Mouse (Mus musculus) heart, adult 11 months (tissue): Measurements from ENCODE around the gene Rpp40.

Experiments
- DNase-seq: peaks from one replicate; pipeline ENCODE4 v3.0.0; 2022

Gene Rpp40

GRCm38 (mm10) chr13:35905879-35906481, at the start of gene Rpp40:
Rpp40 (minus strand) TSS chr13:35906359.
- peak; percentile 99 for DNase-seq

- DNase-seq: peak; percentile 87
Observed at GRCm38 (mm10) chr13:35949814-35950455, 43.8 kb upstream of the Rpp40 start.

GRCm38 (mm10) chr13:35947354-35948000, 41.3 kb upstream of the Rpp40 start:
- DNase-seq: peak; percentile 89

GRCm38 (mm10) chr13:35946659-35947353, 40.6 kb upstream of the Rpp40 start:
- DNase-seq: peak; percentile 87

GRCm38 (mm10) chr13:35940934-35941333, 34.8 kb upstream of the Rpp40 start:
- peak; percentile 55 for DNase-seq

DNA sequence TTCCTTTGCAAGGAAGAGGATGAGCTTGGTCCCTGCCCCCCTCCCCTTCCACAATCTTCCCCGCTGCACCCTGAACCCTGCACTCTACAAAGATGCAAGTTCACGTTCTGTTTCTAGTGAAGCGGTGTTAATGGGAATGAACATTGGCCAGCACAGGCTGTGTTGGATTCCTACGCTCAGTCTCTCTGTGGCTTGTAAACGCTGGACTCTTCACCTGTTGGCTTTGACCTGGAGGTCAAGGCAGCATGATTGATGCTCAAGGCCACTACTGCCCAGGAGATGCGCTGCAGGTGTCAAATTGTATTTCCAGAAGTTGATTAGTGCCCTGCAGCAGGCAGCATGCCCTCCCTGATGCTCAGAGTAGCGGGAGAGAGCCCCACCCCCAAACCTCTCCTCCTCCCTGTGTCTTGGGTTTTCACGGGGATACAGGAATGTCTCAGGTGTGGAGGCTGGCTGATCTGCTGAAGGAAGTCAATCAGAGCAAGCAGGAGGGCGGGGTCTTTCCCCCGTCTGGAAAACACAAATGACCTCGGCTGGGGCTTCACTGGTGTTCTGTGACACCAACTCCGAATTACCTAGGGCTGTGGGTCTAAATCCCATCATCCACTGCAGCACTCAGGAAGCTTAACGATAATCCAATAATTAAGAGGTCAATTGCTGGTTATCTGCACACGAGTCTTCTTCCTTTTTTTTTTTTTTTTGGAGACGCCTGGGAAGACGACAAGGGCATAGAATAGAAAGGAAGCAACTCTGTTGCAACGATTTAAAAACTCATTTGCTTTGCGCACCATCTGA, 33.9 kb upstream of the Rpp40 start:
- peak; percentile 51 for DNase-seq

GRCm38 (mm10) chr13:35937991-35938390, 31.8 kb upstream of the Rpp40 start:
- peak; percentile 3 for DNase-seq

- no peak for DNase-seq
Observed at GRCm38 (mm10) chr13:35911476-35911875, 5.3 kb upstream of the Rpp40 start.

GRCm38 (mm10) chr13:35905378-35905777, 781 bp downstream of the Rpp40 start:
- DNase-seq: no peak

- DNase-seq: no peak
Observed at GRCm38 (mm10) chr13:35892866-35893265, 13.3 kb downstream of the Rpp40 start.

GRCm38 (mm10) chr13:35886121-35886725, 19.9 kb downstream of the Rpp40 start:
- DNase-seq: peak; percentile 95

GRCm38 (mm10) chr13:35880555-35881046, 25.6 kb downstream of the Rpp40 start:
- no peak for DNase-seq

DNA sequence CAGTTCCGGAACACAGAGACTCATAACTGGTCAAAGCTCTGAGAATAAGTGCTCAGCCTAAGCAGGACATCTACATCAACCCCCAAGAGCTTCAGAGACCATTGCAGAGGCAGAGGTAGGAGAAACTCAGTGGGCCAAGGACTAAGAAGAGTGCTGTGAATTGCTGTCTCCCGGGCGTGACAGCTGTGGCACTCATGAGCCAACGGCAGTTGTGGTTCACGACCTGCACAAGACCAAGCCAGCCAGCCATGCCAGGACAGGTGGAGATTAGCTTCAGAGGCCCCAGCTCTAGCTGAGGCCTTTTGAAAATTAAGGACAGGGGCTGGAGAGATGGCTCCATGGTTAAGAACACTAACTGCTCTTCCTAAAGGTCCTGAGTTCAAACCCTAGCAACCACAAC, 26.6 kb downstream of the Rpp40 start:
- DNase-seq: no peak

DNA sequence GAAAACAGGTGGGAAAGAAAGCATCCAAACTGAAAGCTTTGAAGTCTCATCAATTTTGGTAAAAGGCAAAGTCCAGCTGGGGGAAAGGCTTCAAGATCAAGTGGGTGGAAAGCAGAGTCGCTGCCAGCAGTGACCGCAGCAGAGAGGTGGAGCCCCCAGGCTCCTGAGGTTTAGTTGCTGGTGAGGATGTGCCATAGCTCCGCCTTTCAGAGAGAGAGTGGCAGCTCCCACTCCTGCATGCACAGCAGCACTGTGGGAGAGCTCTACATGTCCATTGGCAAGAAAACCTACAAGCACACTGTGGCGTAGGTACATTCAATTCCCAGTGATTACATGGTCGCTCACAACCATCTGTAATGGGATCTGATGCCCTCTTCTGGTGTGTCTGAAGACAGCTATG, 27.1 kb downstream of the Rpp40 start:
- no peak for DNase-seq

DNA sequence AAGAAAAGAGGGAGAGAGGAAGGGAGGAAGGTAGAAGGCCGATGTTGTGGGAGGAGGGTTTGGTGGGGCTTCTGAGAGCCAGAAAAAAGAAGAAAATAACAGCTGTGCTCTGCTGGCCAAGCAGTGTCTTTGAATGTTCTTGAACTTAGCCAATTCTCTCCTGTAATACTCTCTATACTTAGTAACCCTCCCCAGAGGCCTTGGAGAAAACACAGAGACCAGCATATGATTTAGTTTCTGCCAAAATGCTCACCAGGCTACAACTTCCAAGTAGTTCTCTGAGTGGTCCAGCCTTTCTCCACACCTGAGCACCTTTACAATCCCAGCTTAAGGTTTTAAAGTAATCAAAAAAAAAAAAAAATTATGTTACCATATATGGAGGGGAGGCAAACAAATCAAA, 27.9 kb downstream of the Rpp40 start:
- peak; percentile 93 for DNase-seq

- no peak for DNase-seq
Observed at GRCm38 (mm10) chr13:35875396-35875795, 30.8 kb downstream of the Rpp40 start.

DNA sequence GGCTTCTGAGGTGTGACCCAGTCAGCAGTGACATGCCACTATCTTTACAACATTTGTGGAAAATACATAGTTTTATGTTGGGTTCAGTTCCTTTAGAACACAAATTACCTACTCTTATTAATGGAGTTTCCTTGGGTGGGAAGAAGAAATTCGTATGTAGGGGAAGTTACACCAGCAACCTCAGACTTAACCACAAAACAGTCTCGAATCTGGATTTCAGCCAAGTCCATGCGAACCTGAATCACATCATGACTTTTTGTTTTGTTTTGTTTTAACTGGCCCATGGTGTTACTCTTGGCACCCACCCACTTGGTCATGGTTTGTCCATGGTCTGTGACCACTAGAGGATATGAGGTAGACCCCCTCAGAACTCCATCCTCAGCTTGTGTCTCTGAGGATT, 35.1 kb downstream of the Rpp40 start:
- DNase-seq: no peak

DNA sequence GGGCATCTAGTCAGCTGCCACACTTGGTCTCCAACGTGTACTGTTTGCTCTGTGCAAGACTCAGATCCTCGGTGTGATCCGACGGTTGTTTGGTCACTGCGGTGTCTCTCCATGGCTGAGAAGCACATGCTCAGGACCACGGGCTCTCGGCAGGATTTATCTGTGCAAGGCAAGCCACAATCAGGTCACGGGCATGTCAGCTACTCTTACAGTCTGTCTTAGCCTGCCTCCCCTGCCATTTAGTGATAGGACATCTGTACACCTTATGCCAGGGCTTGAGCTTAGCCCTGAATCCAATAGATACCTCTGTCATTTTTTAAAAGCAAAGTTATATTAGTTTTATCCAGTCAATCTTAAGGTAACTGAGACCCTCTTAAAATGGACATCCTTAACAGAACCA, 35.5 kb downstream of the Rpp40 start:
- no peak for DNase-seq

- peak; percentile 95 for DNase-seq
Observed at GRCm38 (mm10) chr13:35860916-35861315, 45.2 kb downstream of the Rpp40 start.

DNA sequence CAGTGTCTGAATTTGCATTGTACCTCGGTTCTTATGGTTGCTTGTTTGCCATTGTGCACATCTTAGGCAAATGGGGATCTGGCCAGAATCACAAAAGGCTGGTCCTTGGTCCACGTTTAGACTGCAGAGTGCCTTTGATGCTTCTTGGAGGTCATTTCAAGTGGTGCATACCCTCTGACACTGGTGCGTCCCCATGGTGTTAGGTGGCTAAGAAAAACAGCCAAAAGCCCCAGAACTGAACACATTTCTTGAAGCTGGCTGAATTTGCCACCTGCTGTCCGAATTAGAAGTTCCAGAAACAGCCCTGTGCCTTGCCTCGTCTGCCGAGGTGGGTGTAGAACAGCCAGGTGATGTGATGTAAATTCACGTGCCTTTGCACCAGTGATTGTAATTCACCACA, 48.7 kb downstream of the Rpp40 start:
- no peak for DNase-seq

DNA sequence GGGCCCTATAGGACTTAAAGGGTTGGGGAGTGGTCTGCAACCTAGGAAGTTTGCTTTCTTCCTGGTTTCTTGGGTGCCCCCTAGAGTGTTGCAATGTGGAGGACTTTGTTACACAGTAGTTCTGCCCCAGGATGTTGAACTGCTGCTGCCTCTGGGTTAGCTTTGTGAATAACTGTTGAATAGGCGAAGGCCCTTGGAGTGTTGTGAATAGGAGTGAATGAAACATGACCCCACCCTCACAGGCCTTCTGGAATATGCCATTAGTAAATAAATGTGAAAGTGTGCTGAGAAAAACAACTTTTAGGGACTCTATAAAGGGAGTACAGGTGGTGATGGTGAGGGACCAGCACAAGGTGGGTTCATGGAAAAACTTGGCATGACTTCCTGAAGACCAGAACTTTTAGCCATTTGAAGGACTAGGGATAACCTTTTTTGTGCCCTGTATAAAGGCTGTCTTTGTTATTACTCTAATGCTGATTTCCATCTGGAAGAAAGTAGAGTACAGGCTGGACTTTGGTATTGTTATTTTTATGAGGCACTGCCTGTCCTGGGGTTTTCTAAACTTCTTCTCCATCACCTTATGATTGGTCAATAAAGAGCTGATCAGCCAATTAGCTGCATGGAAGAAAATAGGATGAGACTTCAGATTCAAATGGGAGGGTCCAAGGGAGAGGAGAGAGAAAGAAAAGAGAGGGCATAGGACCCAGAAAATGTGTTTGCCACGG, 53.1 kb downstream of the Rpp40 start:
- DNase-seq: no peak

- no peak for DNase-seq
Observed at GRCm38 (mm10) chr13:35851581-35851980, 54.6 kb downstream of the Rpp40 start.
